8 mouse cellular contexts compared by ENCODE assay signal in genomic region chr1:52499601-52500313, GRCm38 (mm10). TPM values are rescaled to one million over a fixed set of nuclear protein-coding genes. Genes with fewer than 3 reads are reported as not detected.
DNase-seq lines count a peak whose midpoint lies in the region; ATAC-seq and TF ChIP-seq lines count a peak whose summit lies in the region.

No protein-coding gene starts in this region.

- H3K27ac ChIP-seq in heart, adult 2 months: peak overlapping the region; percentile 69
- H3K27ac ChIP-seq in midbrain, embryonic 16.5 days (ENCODE audit: low read length): peak overlapping the region; percentile 71

- TF ChIP-seq EP300 in heart, adult 2 months (IDR thresholded peaks at IDR 0.05; ENCODE audit: insufficient read depth, low read depth, low read length): no peak

- TF ChIP-seq CTCF in heart, adult 2 months (IDR thresholded peaks at IDR 0.05): no peak

- peaks cover 10% of the 10 kb centered on the region; the same call in 1 of the 2 replicates for H3K36me3 ChIP-seq in heart, adult 2 months (ENCODE audit: control insufficient read depth, insufficient read depth, low read length)
- no peaks in the 10 kb centered on the region for H3K36me3 ChIP-seq in midbrain, embryonic 16.5 days (ENCODE audit: control insufficient read depth, insufficient read depth, low read length)

- H3K79me2 ChIP-seq in heart, adult 2 months (replicated peaks; ENCODE audit: control insufficient read depth, insufficient read depth, low read length): peaks cover 1% of the 10 kb centered on the region; the same call in 1 of the 2 replicates

- intact Hi-C loops in heart, adult 2 months (cut with DNase I): loop anchor here (5.0 to 10.0 kb wide), 3 partner anchors 133 to 345 kb away; partner anchors contain the start of genes Hibch and Nemp2

- peaks cover 14% of the 10 kb centered on the region for H3K4me1 ChIP-seq in heart, adult 2 months (ENCODE audit: control insufficient read depth, insufficient read depth, low read length)
- H3K4me1 ChIP-seq in midbrain, embryonic 16.5 days (ENCODE audit: control insufficient read depth, insufficient read depth, low read length): peaks cover 2% of the 10 kb centered on the region

- TF ChIP-seq POLR2A in heart, adult 2 months (IDR thresholded peaks at IDR 0.05; ENCODE audit: insufficient read depth, low read depth, low read length): no peak

- peak; percentile 35 to 63 for DNase-seq in urinary bladder, adult 18-20 months (ENCODE audit: low spot score in 2 of 2)
- DNase-seq in urinary bladder, postnatal 10 days (ENCODE audit: low spot score): no peak
- DNase-seq in embryo, embryonic 11 days: peak; percentile 61
- peak; percentile 71 to 76 for DNase-seq in heart, adult 2 months
- peak; percentile 73 for DNase-seq in kidney, adult 18-20 months
- peak; percentile 25 for DNase-seq in liver
- DNase-seq in spleen, postnatal 4 days (ENCODE audit: low spot score in 2 of 2): peak; percentile 29 to 71

- peak overlapping the region; percentile 95 for H3K4me3 ChIP-seq in heart, adult 2 months
- H3K4me3 ChIP-seq in midbrain, embryonic 16.5 days (ENCODE audit: low read depth, low read length): peak overlapping the region; percentile 66

- no peaks in the 10 kb centered on the region for H3K27me3 ChIP-seq in heart, adult 2 months (ENCODE audit: control insufficient read depth, insufficient read depth, low read length)
- H3K27me3 ChIP-seq in midbrain, embryonic 16.5 days (ENCODE audit: control insufficient read depth, insufficient read depth, low read depth, low read length): no peaks in the 10 kb centered on the region

- no peaks in the 10 kb centered on the region for H3K9me3 ChIP-seq in midbrain, embryonic 16.5 days (replicated peaks; ENCODE audit: control insufficient read depth, low read length, poor library complexity, severe bottlenecking)

- H3K4me2 ChIP-seq in midbrain, embryonic 16.5 days (ENCODE audit: low read length): peak overlapping the region; percentile 66

- peak overlapping the region; percentile 93 for H3K9ac ChIP-seq in heart, adult 2 months (ENCODE audit: low read depth, low read length)
- peak overlapping the region; percentile 84 for H3K9ac ChIP-seq in midbrain, embryonic 16.5 days (ENCODE audit: low read depth, low read length)

- WGBS in heart, adult 2 months: under 1% methylated on average over 64 of the region's 68 CpGs
- WGBS in midbrain, embryonic 16.5 days: under 1% methylated on average over 35 of the region's 68 CpGs

- peak; percentile 82 for ATAC-seq in midbrain, embryonic 16.5 days

RNA-seq across cellular contexts. Expression of gene Nab1, which starts 0.7 kb away (rescaled TPM):
- 10 to 100 TPM; 23.1 to 25.1 TPM for total RNA-seq in heart, adult 2 months (2021)
- 6.9 and 11.3 TPM in 2 replicates for polyA plus RNA-seq in heart, adult 2 months (2012; rRNA removed)
- 4.8 and 5.4 TPM in 2 replicates for polyA plus RNA-seq in midbrain, embryonic 16.5 days (2015; fragmentation: Nextera tagmentation; extraction: Ambion mirVana)
